Mouse (Mus musculus): Measurements from ENCODE around the gene Hip1.

DNA sequence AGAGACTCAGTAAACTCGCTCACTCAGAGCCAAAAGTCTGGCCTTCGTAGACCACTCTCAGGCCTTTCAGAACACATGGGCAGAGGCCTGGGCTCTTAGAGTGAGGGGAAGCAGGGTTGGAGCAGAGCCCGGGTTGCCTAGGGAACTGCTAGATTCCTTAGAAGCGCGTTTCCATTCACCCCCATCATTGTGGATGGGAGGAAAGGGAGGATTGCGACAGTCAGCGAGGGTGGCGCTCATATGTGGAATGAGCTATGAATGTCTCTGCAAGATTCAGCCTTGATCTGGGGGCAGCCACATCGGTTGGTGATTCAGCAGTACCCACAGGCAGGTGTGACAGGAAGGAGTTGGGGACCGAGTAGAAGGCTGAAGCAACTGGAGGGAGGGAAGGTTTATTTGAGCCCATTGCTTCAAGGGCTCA, 34.4 kb upstream of the Hip1 start:
- no peak for TF ChIP-seq CTCF (IDR thresholded peaks at IDR 0.05; ENCODE audit: low read depth, low read length)
- no peak for TF ChIP-seq POLR2A (IDR thresholded peaks at IDR 0.05; ENCODE audit: insufficient read depth, low read length)
- TF ChIP-seq EP300 (IDR thresholded peaks at IDR 0.05; ENCODE audit: insufficient read depth, low read depth, low read length) = no peak

Measured in ES-Bruce4 (cell line).